Mouse (Mus musculus) spleen, embryonic (tissue): Measurements from ENCODE around the gene Zfp36l2.

Source experiments
- CTCF ChIA-PET: fragments of 350-600 bp; sonication (Branson Sonifier 250); formaldehyde crosslinking; loops from one replicate; lab custom pipeline; 2022; lab: Charles Lee

Zfp36l2 gene

GRCm38 (mm10) chr17:84195835-84196234, 8.1 kb upstream of the Zfp36l2 start:
- CTCF ChIA-PET = no interaction called here

DNA sequence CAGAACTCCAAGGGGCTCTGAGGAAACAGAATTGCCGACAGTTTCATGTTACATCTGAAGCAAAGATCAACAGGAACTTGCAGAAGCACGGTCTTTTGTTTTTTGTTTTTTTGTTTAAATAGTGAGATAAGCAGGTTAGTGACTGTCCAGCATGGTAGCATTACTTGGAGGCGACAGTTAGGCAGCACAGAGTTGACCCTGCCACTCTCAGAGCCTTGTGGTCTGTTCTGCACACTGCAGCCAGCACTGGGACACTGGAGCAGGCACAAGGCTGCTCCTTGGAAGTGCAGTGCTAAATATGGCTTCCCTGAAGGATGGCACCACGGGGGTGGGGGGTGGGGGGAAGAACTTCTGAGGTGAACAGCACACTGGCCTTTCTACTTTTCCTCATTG, 7.3 kb upstream of the Zfp36l2 start:
- CTCF ChIA-PET = interaction anchor here (0.6 to 0.8 kb wide), 2 partner anchors 187 to 218 kb away, joined by 3 to 4 read pairs; no protein-coding TSS in a partner anchor

GRCm38 (mm10) chr17:84194282-84195002, 6.7 kb upstream of the Zfp36l2 start:
- CTCF ChIA-PET = interaction anchor here (0.6 to 0.8 kb wide), 2 partner anchors 188 to 217 kb away, joined by 3 to 4 read pairs; no protein-coding TSS in a partner anchor

- CTCF ChIA-PET = no interaction called here
Measured at GRCm38 (mm10) chr17:84193411-84193810, 5.7 kb upstream of the Zfp36l2 start.

- CTCF ChIA-PET = interaction anchor here (0.6 kb wide), 1 partner anchor 267 kb away, joined by 3 read pairs; no protein-coding TSS in a partner anchor
Measured at GRCm38 (mm10) chr17:84191946-84192345, 4.2 kb upstream of the Zfp36l2 start.

DNA sequence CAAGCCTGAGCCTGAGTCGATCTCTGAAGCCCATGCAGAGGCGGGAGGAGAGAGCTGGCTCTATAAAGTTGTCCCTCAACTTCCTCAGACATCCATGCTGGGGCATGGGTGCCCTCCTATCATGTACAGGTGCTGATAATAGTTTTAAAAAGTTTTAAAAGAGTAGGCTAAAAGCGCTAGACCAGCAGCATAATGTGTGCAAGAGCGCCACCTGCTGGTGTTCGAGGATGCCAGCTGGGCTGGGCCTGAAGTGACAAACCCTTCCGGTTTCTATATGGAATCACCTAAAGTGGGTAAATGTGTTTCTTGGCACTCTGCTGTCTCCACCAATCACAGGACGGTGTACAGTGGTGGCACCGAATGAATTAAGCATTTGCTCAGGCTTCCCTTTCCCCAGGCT, 3.1 kb upstream of the Zfp36l2 start:
- CTCF ChIA-PET = interaction anchor here (0.5 to 4.0 kb wide), 5 partner anchors 41 to 168 kb away, joined by 3 to 31 read pairs (median 6); no protein-coding TSS in a partner anchor

DNA sequence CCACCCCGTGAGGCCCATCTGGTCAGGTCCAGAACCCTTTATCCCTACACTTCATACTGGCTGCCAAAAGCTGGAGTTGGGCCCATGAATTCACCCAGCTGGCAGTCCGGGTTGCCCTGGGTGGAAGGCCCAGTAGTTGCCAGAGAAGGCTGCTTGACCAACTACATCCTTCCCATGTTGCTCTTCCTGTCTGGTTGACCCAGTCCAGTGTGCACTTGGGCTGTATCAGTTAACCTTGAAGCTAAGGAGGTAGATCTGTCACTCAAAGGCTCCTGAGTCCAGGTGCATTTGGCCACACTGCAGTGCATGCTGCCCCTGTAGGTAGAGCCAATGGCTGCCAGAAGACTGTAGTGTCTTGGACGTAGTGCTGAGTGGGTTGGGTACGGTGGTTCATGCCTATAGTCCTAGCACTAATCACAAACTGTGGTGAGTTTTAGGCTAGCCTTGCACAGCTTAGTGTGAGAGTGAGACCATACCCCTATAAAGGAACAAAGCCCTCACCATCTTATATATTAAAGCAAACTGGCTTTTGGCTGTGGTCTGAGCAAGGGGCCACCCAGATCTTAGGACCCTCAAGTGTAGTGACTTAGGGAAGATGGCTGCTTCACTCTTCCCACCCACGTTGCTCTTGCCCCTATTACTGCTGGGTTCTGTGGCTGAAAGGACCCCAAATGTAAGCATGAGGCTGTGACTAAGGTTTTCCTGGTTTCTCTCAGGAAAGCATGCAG, 1.5 kb upstream of the Zfp36l2 start:
- CTCF ChIA-PET = interaction anchor here (0.6 to 4.0 kb wide), 6 partner anchors 63 to 342 kb away, joined by 3 to 31 read pairs (median 6); no protein-coding TSS in a partner anchor

DNA sequence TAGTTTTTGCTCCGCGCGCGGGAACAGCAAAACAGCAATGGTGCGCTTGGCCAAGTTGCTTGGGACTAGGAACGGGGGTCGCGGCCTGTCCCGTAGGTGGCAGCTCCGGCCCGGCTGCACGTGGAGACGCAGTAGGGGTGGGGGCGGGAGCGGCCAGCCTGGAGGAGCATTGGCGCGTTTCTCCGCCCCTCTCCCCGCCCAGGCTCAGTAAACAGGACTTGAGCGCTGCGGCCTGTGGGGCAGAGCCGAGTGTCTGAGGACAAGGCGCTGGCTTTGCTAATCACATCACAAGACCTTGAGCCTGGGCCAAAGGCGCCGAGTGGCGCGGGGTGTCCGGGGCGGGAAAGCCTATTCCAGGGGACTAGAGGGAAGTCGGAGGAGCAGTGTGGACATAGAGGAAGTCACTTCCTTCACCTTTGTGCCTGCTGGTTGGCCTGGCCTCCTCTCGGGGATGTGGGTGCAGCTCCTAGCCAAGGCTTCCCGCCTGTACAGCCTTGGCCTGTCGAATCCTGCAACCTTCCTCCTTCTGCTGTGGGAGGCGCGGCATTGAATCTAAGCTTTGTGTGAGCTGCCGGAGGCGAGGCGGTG, 721 bp upstream of the Zfp36l2 start:
- CTCF ChIA-PET = interaction anchor here (0.6 to 4.0 kb wide), 6 partner anchors 14 to 227 kb away, joined by 3 to 31 read pairs (median 5); no protein-coding TSS in a partner anchor

DNA sequence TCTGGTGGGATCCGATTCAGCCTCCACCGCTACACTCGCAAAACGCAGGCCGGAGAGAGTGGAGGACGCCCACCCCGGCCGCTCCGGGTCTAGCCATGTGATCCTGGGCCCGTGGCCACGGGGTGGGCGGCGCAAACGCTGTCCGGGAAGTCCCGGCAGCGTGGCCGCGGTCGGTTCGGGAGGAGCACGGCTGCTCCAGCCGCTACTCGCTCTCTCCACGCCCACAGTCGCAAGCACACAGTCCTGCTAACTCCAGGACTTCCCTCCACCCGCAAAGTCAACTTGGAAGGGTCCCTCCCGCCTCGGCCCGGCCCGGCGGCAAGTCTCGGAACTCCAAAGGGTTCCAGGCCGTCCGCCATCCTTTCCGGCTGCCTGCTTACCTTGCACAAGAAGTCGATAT, 483 bp downstream of the Zfp36l2 start:
- CTCF ChIA-PET = interaction anchor here (1.7 to 4.0 kb wide), 2 partner anchors 73 to 284 kb away, joined by 5 to 31 read pairs; no protein-coding TSS in a partner anchor

- CTCF ChIA-PET = interaction anchor here (1.0 to 1.7 kb wide), 2 partner anchors 73 to 283 kb away, joined by 3 to 5 read pairs; no protein-coding TSS in a partner anchor
Measured at GRCm38 (mm10) chr17:84186451-84187202, 1.1 kb downstream of the Zfp36l2 start.

GRCm38 (mm10) chr17:84185581-84186450, 1.9 kb downstream of the Zfp36l2 start:
- CTCF ChIA-PET = interaction anchor here (0.7 to 1.7 kb wide), 4 partner anchors 36 to 283 kb away, joined by 3 to 6 read pairs (median 4); no protein-coding TSS in a partner anchor

DNA sequence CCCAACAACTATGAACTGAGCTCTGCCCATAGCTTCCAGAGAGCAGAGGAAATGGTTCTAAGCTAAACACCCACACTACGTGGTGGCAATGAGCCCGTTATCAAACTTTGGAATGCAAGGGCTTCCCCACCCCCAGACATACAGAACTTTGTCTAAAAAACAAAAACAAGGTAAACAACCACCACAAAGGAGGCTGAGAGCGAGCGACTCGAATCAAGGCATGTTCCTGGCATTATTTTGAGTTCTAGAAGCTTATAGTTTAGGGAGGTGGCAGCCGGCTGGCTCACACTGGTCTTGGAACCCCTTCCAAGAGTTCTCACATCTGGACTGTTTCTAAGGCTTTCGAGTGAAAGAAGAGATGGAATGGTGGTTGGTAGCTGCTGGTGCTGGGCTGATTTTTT, 2.7 kb downstream of the Zfp36l2 start:
- CTCF ChIA-PET = interaction anchor here (0.7 to 1.0 kb wide), 2 partner anchors 37 to 70 kb away, joined by 3 to 6 read pairs; no protein-coding TSS in a partner anchor

- CTCF ChIA-PET = interaction anchor here (0.6 to 2.6 kb wide), 4 partner anchors 8 to 69 kb away, joined by 4 to 19 read pairs (median 8); no protein-coding TSS in a partner anchor
Measured at GRCm38 (mm10) chr17:84183291-84183781, 4.4 kb downstream of the Zfp36l2 start.

GRCm38 (mm10) chr17:84182311-84183271, 5.2 kb downstream of the Zfp36l2 start:
- CTCF ChIA-PET = interaction anchor here (0.6 to 2.6 kb wide), 6 partner anchors 37 to 119 kb away, joined by 3 to 11 read pairs (median 4); no protein-coding TSS in a partner anchor

- CTCF ChIA-PET = interaction anchor here (0.6 to 2.6 kb wide), 7 partner anchors 36 to 334 kb away, joined by 3 to 11 read pairs (median 4); partner anchors contain the start of gene Haao
Measured at GRCm38 (mm10) chr17:84181502-84182310, 6.0 kb downstream of the Zfp36l2 start.

GRCm38 (mm10) chr17:84180715-84181501, 6.8 kb downstream of the Zfp36l2 start:
- CTCF ChIA-PET = interaction anchor here (0.6 to 1.6 kb wide), 5 partner anchors 35 to 333 kb away, joined by 3 to 6 read pairs (median 3); partner anchors contain the start of gene Haao
